In the genomic region with DNA sequence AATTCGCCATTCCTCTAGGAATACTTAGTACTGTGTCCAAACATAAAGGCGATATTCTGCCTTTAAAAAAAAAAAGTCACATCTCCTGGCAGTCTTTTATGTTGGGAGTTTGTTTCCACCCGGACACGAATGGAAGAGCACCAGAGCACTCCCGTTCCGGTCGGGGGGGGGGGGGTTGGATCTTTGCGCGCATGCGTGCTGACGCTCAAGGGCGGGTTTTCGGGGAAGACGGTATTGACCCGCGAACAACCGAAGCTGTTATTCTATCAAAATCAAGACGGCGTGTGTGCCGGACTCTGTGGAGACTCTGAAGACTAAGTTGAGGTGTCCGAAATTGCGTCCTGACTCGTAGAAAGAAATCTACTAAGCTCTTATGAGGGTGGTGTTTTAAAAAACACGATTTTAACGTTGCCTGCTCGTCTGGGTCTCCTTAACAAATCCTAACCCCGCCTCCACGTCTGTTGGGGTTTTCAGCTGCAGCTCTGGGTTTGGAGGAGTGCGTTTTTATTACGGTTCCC, we compare ENCODE assay signal across 8 mouse cellular contexts. TPM values are rescaled to one million over a fixed set of nuclear protein-coding genes. Genes with fewer than 3 reads are reported as not detected.
DNase-seq lines count a peak whose midpoint lies in the region; ATAC-seq and TF ChIP-seq lines count a peak whose summit lies in the region.

No protein-coding gene starts in this region.

- peak; percentile 97 for DNase-seq in 416B (ENCODE audit: low read depth)
- DNase-seq in heart, adult 8-10 months (ENCODE audit: low spot score): peak; percentile 71
- peak; percentile 83 for DNase-seq in kidney, adult 9 months
- DNase-seq in monocyte, adult 2 months (ENCODE audit: low read depth in 1 of 2, low spot score in 2 of 2): peak; percentile 29 to 71
- DNase-seq in spleen, postnatal 4 days (ENCODE audit: low spot score in 2 of 2): peak; percentile 86 to 95

- H3K27ac ChIP-seq in bone marrow, adult 2 months (ENCODE audit: control insufficient read depth, insufficient read depth, low read depth, low read length, poor library complexity): peak overlapping the region; percentile 63
- H3K27ac ChIP-seq in embryonic facial prominence, embryonic 15.5 days (replicated peaks): peak overlapping the region; percentile 86
- peak overlapping the region; percentile 81 for H3K27ac ChIP-seq in limb, embryonic 15.5 days

- no peak; the same call in 1 of the 2 replicates for TF ChIP-seq POLR2A in bone marrow, adult 2 months (IDR thresholded peaks at IDR 0.05; ENCODE audit: borderline replicate concordance, control insufficient read depth, low read depth, low read length)

- under 1% methylated on average over 30 of the region's 30 CpGs for WGBS in bone marrow, adult 2 months
- WGBS in embryonic facial prominence, embryonic 15.5 days: under 1% methylated on average over 30 of the region's 30 CpGs
- under 1% methylated on average over 30 of the region's 30 CpGs for WGBS in limb, embryonic 15.5 days

- peak overlapping the region; percentile 29 for H3K9ac ChIP-seq in embryonic facial prominence, embryonic 15.5 days
- peak overlapping the region; percentile 98; the same call in 1 of the 2 replicates for H3K9ac ChIP-seq in limb, embryonic 15.5 days

- H3K4me1 ChIP-seq in bone marrow, adult 2 months (ENCODE audit: control insufficient read depth, insufficient read depth, low read length): no peaks in the 10 kb centered on the region; the same call in 1 of the 2 replicates
- peaks cover 17% of the 10 kb centered on the region for H3K4me1 ChIP-seq in embryonic facial prominence, embryonic 15.5 days
- peaks cover 22% of the 10 kb centered on the region for H3K4me1 ChIP-seq in limb, embryonic 15.5 days

- peaks cover 26% of the 10 kb centered on the region for H3K36me3 ChIP-seq in embryonic facial prominence, embryonic 15.5 days
- peaks cover 28% of the 10 kb centered on the region for H3K36me3 ChIP-seq in limb, embryonic 15.5 days

- no peak for TF ChIP-seq CTCF in bone marrow, adult 2 months (IDR thresholded peaks at IDR 0.05; ENCODE audit: control insufficient read depth, insufficient read depth, low read length)

- ATAC-seq in embryonic facial prominence, embryonic 15.5 days (ENCODE audit: insufficient number of reproducible peaks, low FRiP score, low TSS enrichment, low read depth): peak; percentile 87
- peak; percentile 84 for ATAC-seq in limb, embryonic 15.5 days (ENCODE audit: insufficient number of reproducible peaks, low FRiP score, low TSS enrichment, low read depth)

- H3K4me2 ChIP-seq in embryonic facial prominence, embryonic 15.5 days (replicated peaks): peak overlapping the region; percentile 79
- H3K4me2 ChIP-seq in limb, embryonic 15.5 days: peak overlapping the region; percentile 84

- H3K9me3 ChIP-seq in embryonic facial prominence, embryonic 15.5 days (replicated peaks): no peaks in the 10 kb centered on the region
- H3K9me3 ChIP-seq in limb, embryonic 15.5 days: no peaks in the 10 kb centered on the region

- peak overlapping the region; percentile 87 for H3K4me3 ChIP-seq in bone marrow, adult 2 months (replicated peaks; ENCODE audit: control insufficient read depth, low read depth, low read length)
- peak overlapping the region; percentile 92 for H3K4me3 ChIP-seq in embryonic facial prominence, embryonic 15.5 days (replicated peaks)
- H3K4me3 ChIP-seq in limb, embryonic 15.5 days: peak overlapping the region; percentile 97

- H3K27me3 ChIP-seq in embryonic facial prominence, embryonic 15.5 days: no peaks in the 10 kb centered on the region
- no peaks in the 10 kb centered on the region for H3K27me3 ChIP-seq in limb, embryonic 15.5 days

RNA-seq across cellular contexts. Expression of a gene that starts 0.4 kb away (rescaled TPM):
- polyA plus RNA-seq in bone marrow, adult 2 months (2011; ENCODE audit: insufficient read depth, insufficient read length, low replicate concordance, missing spikeins): 3.3 and 5.9 TPM in 2 replicates
- polyA plus RNA-seq in embryonic facial prominence, embryonic 15.5 days (2015; fragmentation: Nextera tagmentation; extraction: Ambion mirVana): 13.3 and 15.7 TPM in 2 replicates
- 1 to 10 TPM; 2.8 to 3.7 (median 3.5) TPM for total RNA-seq in heart, adult 8-10 months (2022)
- polyA plus RNA-seq in limb, embryonic 15.5 days (2015; fragmentation: Nextera tagmentation; extraction: Ambion mirVana): 11.5 and 11.7 TPM in 2 replicates

RNA-seq across cellular contexts. Expression of a gene that starts 0.5 kb away (rescaled TPM):
- 14.1 and 27.3 TPM in 2 replicates for polyA plus RNA-seq in bone marrow, adult 2 months (2011; ENCODE audit: insufficient read depth, insufficient read length, low replicate concordance, missing spikeins)
- polyA plus RNA-seq in embryonic facial prominence, embryonic 15.5 days (2015; fragmentation: Nextera tagmentation; extraction: Ambion mirVana): 69.1 and 71.4 TPM in 2 replicates
- total RNA-seq in heart, adult 8-10 months (2022): 10 to 100 TPM; 26.9 to 32.8 (median 28.3) TPM
- 67.0 and 70.4 TPM in 2 replicates for polyA plus RNA-seq in limb, embryonic 15.5 days (2015; fragmentation: Nextera tagmentation; extraction: Ambion mirVana)

RNA-seq across cellular contexts. Expression of a gene that starts 25.8 kb away (rescaled TPM):
- not detected in 2 replicates for polyA plus RNA-seq in bone marrow, adult 2 months (2011; ENCODE audit: insufficient read depth, insufficient read length, low replicate concordance, missing spikeins)
- polyA plus RNA-seq in embryonic facial prominence, embryonic 15.5 days (2015; fragmentation: Nextera tagmentation; extraction: Ambion mirVana): 0.93 and 1.6 TPM in 2 replicates
- 1 to 10 TPM; 1.0 to 1.8 (median 1.5) TPM for total RNA-seq in heart, adult 8-10 months (2022)
- not detected in 2 replicates for polyA plus RNA-seq in limb, embryonic 15.5 days (2015; fragmentation: Nextera tagmentation; extraction: Ambion mirVana)

Comparison
In these comparisons a context has a peak if more than half of its experiments do, and no peak if none do; other contexts are left out.
1. Peak in every context shown above with its lines: DNase-seq, ATAC-seq, H3K4me3 ChIP-seq and H3K27ac ChIP-seq.